Mouse (Mus musculus): ENCODE results near the gene Ttll11. TPM values are rescaled to one million over a fixed set of nuclear protein-coding genes. Genes with fewer than 3 reads are reported as not detected.

Ttll11 gene
- polyA plus RNA-seq, 1 experiment from 2014 or later: 2.1 TPM

DNA sequence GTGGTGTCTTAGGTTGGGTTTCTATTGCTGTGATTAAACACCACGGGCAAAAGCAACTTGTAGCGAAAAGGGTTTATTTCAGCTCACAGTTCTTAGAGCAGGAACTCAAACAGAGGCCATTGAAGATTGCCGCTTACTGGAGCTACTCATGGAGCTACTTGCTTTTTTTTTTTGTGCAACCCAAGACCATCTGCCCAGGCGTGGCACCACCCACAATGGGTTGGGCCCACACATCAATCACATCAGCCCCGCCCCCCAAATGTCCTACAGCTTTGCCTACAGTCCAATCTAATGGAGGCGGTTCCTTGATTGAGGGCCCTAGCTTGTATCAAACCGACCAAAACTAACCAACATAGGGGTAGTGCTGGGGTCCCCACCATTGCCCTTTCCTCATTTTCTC lies 215.9 kb downstream of the Ttll11 start:
- Histone ChIP-seq H3K9ac (replicated peaks; ENCODE audit: low read length) (no peak overlapping the region), H3K27me3 (ENCODE audit: control insufficient read depth, insufficient read depth, low read length) (no peaks in the 10 kb centered on the region), H3K27ac (replicated peaks; ENCODE audit: low read depth, low read length) (no peak overlapping the region), H3K4me1 (ENCODE audit: control insufficient read depth, insufficient read depth, low read length) (no peaks in the 10 kb centered on the region), H3K36me3 (replicated peaks; ENCODE audit: control insufficient read depth, insufficient read depth, low read depth, low read length) (no peaks in the 10 kb centered on the region), H3K4me2 (ENCODE audit: low read depth, low read length) (no peak overlapping the region), H3K4me3 (ENCODE audit: low read depth, low read length) (no peak overlapping the region), H3K9me3 (replicated peaks; ENCODE audit: control insufficient read depth, low read length) (no peaks in the 10 kb centered on the region)
- 93% methylated on average over 7 of the region's 7 CpGs for WGBS
- no peak for DNase-seq (ENCODE audit: low spot score)
- ATAC-seq (replicated peaks; ENCODE audit: insufficient number of reproducible peaks, low FRiP score, low TSS enrichment, low read depth): no peak

DNA sequence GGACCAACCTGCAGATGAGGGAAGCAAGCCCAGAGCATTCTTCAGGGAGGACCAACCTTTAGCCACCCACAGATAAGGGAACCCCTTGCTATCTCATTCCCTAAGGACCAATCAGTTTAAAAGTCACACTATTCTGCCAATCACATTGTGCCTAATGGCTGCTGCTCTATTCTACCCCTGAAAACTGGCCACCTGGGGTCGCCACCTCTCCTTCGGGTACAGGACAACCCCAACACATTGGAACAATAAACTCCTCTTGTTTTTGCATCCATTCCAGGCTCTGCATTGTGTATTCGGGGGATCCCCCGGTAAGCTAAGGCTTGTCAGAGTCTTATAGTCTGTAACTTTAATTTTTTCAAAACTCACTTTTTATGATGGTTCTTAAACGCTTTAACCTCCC lies 218.3 kb downstream of the Ttll11 start:
- 81% methylated on average over 5 of the region's 5 CpGs for WGBS
- no peak for ATAC-seq (replicated peaks; ENCODE audit: insufficient number of reproducible peaks, low FRiP score, low TSS enrichment, low read depth)
- H3K4me2 ChIP-seq (ENCODE audit: low read depth, low read length): no peak overlapping the region
- H3K9ac ChIP-seq (replicated peaks; ENCODE audit: low read length): no peak overlapping the region
- H3K4me1 ChIP-seq (ENCODE audit: control insufficient read depth, insufficient read depth, low read length): no peaks in the 10 kb centered on the region
- no peaks in the 10 kb centered on the region for H3K27me3 ChIP-seq (ENCODE audit: control insufficient read depth, insufficient read depth, low read length)
- H3K27ac ChIP-seq (replicated peaks; ENCODE audit: low read depth, low read length): no peak overlapping the region
- DNase-seq (ENCODE audit: low spot score): no peak
- no peaks in the 10 kb centered on the region for H3K9me3 ChIP-seq (replicated peaks; ENCODE audit: control insufficient read depth, low read length)
- no peaks in the 10 kb centered on the region for H3K36me3 ChIP-seq (replicated peaks; ENCODE audit: control insufficient read depth, insufficient read depth, low read depth, low read length)
- no peak overlapping the region for H3K4me3 ChIP-seq (ENCODE audit: low read depth, low read length)

DNA sequence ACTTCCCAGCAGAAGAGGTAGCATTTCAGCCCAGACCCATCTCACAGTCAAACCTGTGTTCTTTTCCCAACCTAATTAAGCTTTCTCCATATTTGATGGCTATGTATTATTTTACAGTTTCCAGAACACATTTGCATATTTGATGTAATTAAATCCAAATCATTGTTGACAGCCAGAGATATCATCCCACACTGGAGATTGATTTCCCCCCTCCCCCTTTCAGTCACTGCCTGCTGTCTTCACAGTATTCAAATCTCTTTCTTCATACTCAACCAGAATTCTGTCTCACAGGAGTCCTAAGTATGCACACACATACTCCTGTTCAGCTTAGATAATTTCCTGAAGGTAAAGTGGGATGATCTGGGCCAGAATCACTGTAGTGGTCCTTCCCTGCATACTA lies 218.8 kb downstream of the Ttll11 start:
- Histone ChIP-seq H3K9me3 (replicated peaks; ENCODE audit: control insufficient read depth, low read length) (no peaks in the 10 kb centered on the region), H3K4me3 (ENCODE audit: low read depth, low read length) (no peak overlapping the region), H3K4me1 (ENCODE audit: control insufficient read depth, insufficient read depth, low read length) (no peaks in the 10 kb centered on the region), H3K27ac (replicated peaks; ENCODE audit: low read depth, low read length) (no peak overlapping the region), H3K4me2 (ENCODE audit: low read depth, low read length) (no peak overlapping the region), H3K9ac (replicated peaks; ENCODE audit: low read length) (no peak overlapping the region), H3K27me3 (ENCODE audit: control insufficient read depth, insufficient read depth, low read length) (no peaks in the 10 kb centered on the region), H3K36me3 (replicated peaks; ENCODE audit: control insufficient read depth, insufficient read depth, low read depth, low read length) (no peaks in the 10 kb centered on the region)
- ATAC-seq (replicated peaks; ENCODE audit: insufficient number of reproducible peaks, low FRiP score, low TSS enrichment, low read depth) (no peak), DNase-seq (ENCODE audit: low spot score) (no peak)

DNA sequence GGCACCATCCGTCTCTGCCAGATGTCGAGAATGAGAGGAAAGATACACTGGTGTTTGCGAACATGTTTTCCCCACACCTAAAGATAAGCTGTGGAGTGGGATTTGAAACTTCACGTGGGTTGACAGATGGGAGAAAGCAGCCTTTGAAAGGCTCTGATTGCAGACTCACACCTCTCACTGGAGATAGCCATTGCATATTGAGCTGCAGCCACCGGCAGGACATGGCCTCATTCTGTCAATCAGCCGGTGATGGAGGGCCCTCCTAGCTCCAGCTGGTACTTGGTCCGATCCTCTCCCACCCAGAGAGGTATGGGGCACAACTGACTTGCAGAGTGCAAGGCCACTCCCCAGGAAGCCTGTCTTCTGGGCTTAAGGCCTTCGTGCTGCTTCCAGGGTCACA lies 219.4 kb downstream of the Ttll11 start:
- ATAC-seq (replicated peaks; ENCODE audit: insufficient number of reproducible peaks, low FRiP score, low TSS enrichment, low read depth) (no peak), DNase-seq (ENCODE audit: low spot score) (no peak)
- H3K4me2 ChIP-seq (ENCODE audit: low read depth, low read length): no peak overlapping the region
- no peaks in the 10 kb centered on the region for H3K4me1 ChIP-seq (ENCODE audit: control insufficient read depth, insufficient read depth, low read length)
- no peaks in the 10 kb centered on the region for H3K36me3 ChIP-seq (replicated peaks; ENCODE audit: control insufficient read depth, insufficient read depth, low read depth, low read length)
- no peaks in the 10 kb centered on the region for H3K9me3 ChIP-seq (replicated peaks; ENCODE audit: control insufficient read depth, low read length)
- H3K27me3 ChIP-seq (ENCODE audit: control insufficient read depth, insufficient read depth, low read length): no peaks in the 10 kb centered on the region
- H3K9ac ChIP-seq (replicated peaks; ENCODE audit: low read length): no peak overlapping the region
- H3K4me3 ChIP-seq (ENCODE audit: low read depth, low read length): no peak overlapping the region
- 74% methylated on average over 8 of the region's 8 CpGs for WGBS
- no peak overlapping the region for H3K27ac ChIP-seq (replicated peaks; ENCODE audit: low read depth, low read length)

DNA sequence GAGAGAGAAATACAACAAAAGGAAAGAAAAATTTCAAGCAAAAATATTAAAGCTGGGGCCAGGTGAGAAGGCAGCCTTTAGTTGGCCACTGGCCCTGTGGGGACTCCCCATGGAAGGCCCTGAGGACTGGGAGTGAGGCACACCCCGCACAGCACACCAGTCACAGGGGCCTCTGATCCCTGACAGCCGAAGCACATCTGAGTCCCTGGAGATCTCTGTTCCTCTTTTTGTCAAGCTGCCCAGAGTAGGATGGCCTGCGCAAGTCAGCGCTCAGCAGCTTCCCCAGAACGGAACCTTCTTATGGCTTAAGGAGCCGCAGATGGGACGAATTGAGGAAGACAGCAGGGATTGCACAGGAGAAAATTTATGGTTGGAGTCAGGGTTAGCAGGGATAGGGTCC lies 223.2 kb downstream of the Ttll11 start:
- DNase-seq (ENCODE audit: low spot score): no peak
- H3K36me3 ChIP-seq (replicated peaks; ENCODE audit: control insufficient read depth, insufficient read depth, low read depth, low read length): no peaks in the 10 kb centered on the region

GRCm38 (mm10) chr2:35751781-35752505 lies 227.8 kb downstream of the Ttll11 start:
- Histone ChIP-seq H3K27me3 (ENCODE audit: control insufficient read depth, insufficient read depth, low read length) (no peaks in the 10 kb centered on the region), H3K9me3 (replicated peaks; ENCODE audit: control insufficient read depth, low read length) (no peaks in the 10 kb centered on the region), H3K27ac (replicated peaks; ENCODE audit: low read depth, low read length) (no peak overlapping the region), H3K9ac (replicated peaks; ENCODE audit: low read length) (no peak overlapping the region), H3K4me3 (ENCODE audit: low read depth, low read length) (no peak overlapping the region), H3K4me2 (ENCODE audit: low read depth, low read length) (no peak overlapping the region), H3K36me3 (replicated peaks; ENCODE audit: control insufficient read depth, insufficient read depth, low read depth, low read length) (no peaks in the 10 kb centered on the region), H3K4me1 (ENCODE audit: control insufficient read depth, insufficient read depth, low read length) (no peaks in the 10 kb centered on the region)
- ATAC-seq (replicated peaks; ENCODE audit: insufficient number of reproducible peaks, low FRiP score, low TSS enrichment, low read depth): no peak
- DNase-seq (ENCODE audit: low spot score): no peak
- 81% methylated on average over 18 of the region's 18 CpGs for WGBS

More for the DNA sequence above, 223.2 kb downstream of the Ttll11 start:
- Histone ChIP-seq H3K9ac (replicated peaks; ENCODE audit: low read length) (no peak overlapping the region), H3K4me3 (ENCODE audit: low read depth, low read length) (no peak overlapping the region), H3K27me3 (ENCODE audit: control insufficient read depth, insufficient read depth, low read length) (no peaks in the 10 kb centered on the region), H3K4me1 (ENCODE audit: control insufficient read depth, insufficient read depth, low read length) (no peaks in the 10 kb centered on the region), H3K4me2 (ENCODE audit: low read depth, low read length) (no peak overlapping the region), H3K27ac (replicated peaks; ENCODE audit: low read depth, low read length) (no peak overlapping the region), H3K9me3 (replicated peaks; ENCODE audit: control insufficient read depth, low read length) (no peaks in the 10 kb centered on the region)
- no peak for ATAC-seq (replicated peaks; ENCODE audit: insufficient number of reproducible peaks, low FRiP score, low TSS enrichment, low read depth)
- WGBS: 74% methylated on average over 7 of the region's 7 CpGs

- Histone ChIP-seq H3K4me2 (ENCODE audit: low read depth, low read length) (no peak overlapping the region), H3K4me3 (ENCODE audit: low read depth, low read length) (no peak overlapping the region), H3K36me3 (replicated peaks; ENCODE audit: control insufficient read depth, insufficient read depth, low read depth, low read length) (no peaks in the 10 kb centered on the region), H3K9me3 (replicated peaks; ENCODE audit: control insufficient read depth, low read length) (no peaks in the 10 kb centered on the region), H3K27me3 (ENCODE audit: control insufficient read depth, insufficient read depth, low read length) (no peaks in the 10 kb centered on the region), H3K27ac (replicated peaks; ENCODE audit: low read depth, low read length) (no peak overlapping the region), H3K4me1 (ENCODE audit: control insufficient read depth, insufficient read depth, low read length) (no peaks in the 10 kb centered on the region), H3K9ac (replicated peaks; ENCODE audit: low read length) (no peak overlapping the region)
- no peak for DNase-seq (ENCODE audit: low spot score)
- 70% methylated on average over 7 of the region's 7 CpGs for WGBS
- no peak for ATAC-seq (replicated peaks; ENCODE audit: insufficient number of reproducible peaks, low FRiP score, low TSS enrichment, low read depth)
These were observed 229.1 kb downstream of the Ttll11 start for GRCm38 (mm10) chr2:35750533-35751141.

DNA sequence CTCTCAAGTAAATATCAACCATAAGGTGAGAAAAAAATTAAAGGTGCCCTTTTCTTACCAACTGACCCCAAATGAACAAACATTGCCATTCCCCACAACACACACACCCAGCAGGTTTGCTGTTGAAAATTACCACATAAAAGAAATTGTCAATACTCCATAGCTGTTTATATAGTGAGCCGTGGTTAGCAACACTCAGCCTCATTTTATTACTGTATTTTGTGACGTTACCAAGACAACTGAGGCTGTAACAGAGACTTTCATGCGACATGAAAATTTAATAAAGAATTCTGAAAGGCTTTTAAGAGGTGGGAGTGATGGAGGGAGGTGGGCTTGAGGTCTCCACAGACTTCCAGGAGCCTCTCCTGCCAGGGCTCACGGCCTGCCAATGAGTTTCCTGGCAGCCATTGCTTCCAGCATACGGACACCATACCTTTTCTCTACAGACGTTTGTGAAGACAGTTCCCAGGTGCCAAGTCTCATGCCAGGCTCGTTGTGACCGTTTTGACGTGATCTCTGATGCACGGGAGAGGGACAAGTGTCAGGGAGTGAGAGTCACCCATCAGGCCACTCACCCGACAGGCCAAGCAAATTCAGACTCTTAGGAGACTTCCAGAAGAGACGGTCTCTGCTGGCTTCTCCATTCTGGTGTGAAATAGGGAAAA lies 232.2 kb downstream of the Ttll11 start:
- Histone ChIP-seq H3K9me3 (replicated peaks; ENCODE audit: control insufficient read depth, low read length) (no peaks in the 10 kb centered on the region), H3K36me3 (replicated peaks; ENCODE audit: control insufficient read depth, insufficient read depth, low read depth, low read length) (no peaks in the 10 kb centered on the region), H3K27ac (replicated peaks; ENCODE audit: low read depth, low read length) (no peak overlapping the region), H3K4me3 (ENCODE audit: low read depth, low read length) (no peak overlapping the region), H3K4me2 (ENCODE audit: low read depth, low read length) (no peak overlapping the region), H3K9ac (replicated peaks; ENCODE audit: low read length) (no peak overlapping the region), H3K27me3 (ENCODE audit: control insufficient read depth, insufficient read depth, low read length) (no peaks in the 10 kb centered on the region), H3K4me1 (ENCODE audit: control insufficient read depth, insufficient read depth, low read length) (no peaks in the 10 kb centered on the region)
- ATAC-seq (replicated peaks; ENCODE audit: insufficient number of reproducible peaks, low FRiP score, low TSS enrichment, low read depth) (no peak), DNase-seq (ENCODE audit: low spot score) (no peak)
- WGBS: 86% methylated on average over 12 of the region's 12 CpGs
